Mouse (Mus musculus) kidney, postnatal 0 days (tissue): ENCODE results near the gene Tmem151b. TPM values are rescaled to one million over a fixed set of nuclear protein-coding genes. Genes with fewer than 3 reads are reported as not detected.

Source experiments
- ATAC-seq: fragments of 200-750 bp; cut with Nextera tagmentation; replicated peaks from 2 replicates; pipeline ENCODE4 v1.8.0; 2017; ENCODE audit warnings: low read depth, moderate number of reproducible peaks, moderate TSS enrichment, moderate library complexity; ENCODE audit not compliant: low FRiP score
- DNase-seq: peaks from one replicate; pipeline ENCODE4 v3.0.0-alpha.2; 2016; ENCODE audit warnings: low spot score
- H3K27ac ChIP-seq: fragments of 300-500 bp; sonication (generic); 2 replicates; pipeline ENCODE4 v1.5.1; 2014; ENCODE audit warnings: mild to moderate bottlenecking
- H3K27me3 ChIP-seq: fragments of 300-500 bp; sonication (generic); 2 replicates; pipeline ENCODE4 v1.6.1; 2014; ENCODE audit warnings: low read length, mixed read lengths; ENCODE audit not compliant: insufficient read depth
- H3K36me3 ChIP-seq: fragments of 300-500 bp; sonication (generic); 2 replicates; pipeline ENCODE4 v1.6.1; 2014; ENCODE audit warnings: low read length, mixed read lengths; ENCODE audit not compliant: insufficient read depth
- H3K4me1 ChIP-seq: fragments of 300-500 bp; sonication (generic); replicated peaks from 2 replicates; pipeline ENCODE4 v1.6.1; 2014; ENCODE audit warnings: antibody characterized with exemption, low read length, mixed read lengths; ENCODE audit not compliant: insufficient read depth
- H3K4me2 ChIP-seq: fragments of 300-500 bp; sonication (generic); 2 replicates; pipeline ENCODE4 v1.6.1; 2014; ENCODE audit warnings: mild to moderate bottlenecking, low read length, moderate library complexity, mixed read lengths
- H3K4me3 ChIP-seq: fragments of 300-500 bp; sonication (generic); replicated peaks from 2 replicates; pipeline ENCODE4 v1.5.1; 2014; ENCODE audit warnings: low read depth, low read length
- H3K9ac ChIP-seq: fragments of 300-500 bp; sonication (generic); 2 replicates; pipeline ENCODE4 v1.6.1; 2014; ENCODE audit warnings: low read depth, low read length
- H3K9me3 ChIP-seq: fragments of 300-500 bp; sonication (generic); replicated peaks from 2 replicates; pipeline ENCODE4 v1.6.1; 2016; ENCODE audit warnings: low read length, inconsistent platforms, mixed read lengths
- CTCF ChIP-seq: IDR thresholded peaks from 2 replicates; pipeline ENCODE4 v1.5.1; 2016; ENCODE audit warnings: antibody characterized with exemption, low read depth, mild to moderate bottlenecking, moderate library complexity
- WGBS: fragments of 180-500 bp; shearing (Covaris S2); extraction: QIAGEN DNeasy Blood & Tissue Kit; methylation state at CpG from one replicate; pipeline ENCODE4 v1.1.7; 2014; 5-methylcytosine and 5-hydroxymethylcytosine counted together
- polyA plus RNA-seq: library from polyadenylated mRNA; unstranded; fragments of >200 nt; fragmentation: Nextera tagmentation; extraction: Ambion mirVana; gene quantifications from 2 replicates; pipeline ENCODE4 v1.2.1, GENCODE M21; 2015

Gene Tmem151b
- polyA plus RNA-seq, 1 experiment from 2014 or later = 1.5 TPM

DNA sequence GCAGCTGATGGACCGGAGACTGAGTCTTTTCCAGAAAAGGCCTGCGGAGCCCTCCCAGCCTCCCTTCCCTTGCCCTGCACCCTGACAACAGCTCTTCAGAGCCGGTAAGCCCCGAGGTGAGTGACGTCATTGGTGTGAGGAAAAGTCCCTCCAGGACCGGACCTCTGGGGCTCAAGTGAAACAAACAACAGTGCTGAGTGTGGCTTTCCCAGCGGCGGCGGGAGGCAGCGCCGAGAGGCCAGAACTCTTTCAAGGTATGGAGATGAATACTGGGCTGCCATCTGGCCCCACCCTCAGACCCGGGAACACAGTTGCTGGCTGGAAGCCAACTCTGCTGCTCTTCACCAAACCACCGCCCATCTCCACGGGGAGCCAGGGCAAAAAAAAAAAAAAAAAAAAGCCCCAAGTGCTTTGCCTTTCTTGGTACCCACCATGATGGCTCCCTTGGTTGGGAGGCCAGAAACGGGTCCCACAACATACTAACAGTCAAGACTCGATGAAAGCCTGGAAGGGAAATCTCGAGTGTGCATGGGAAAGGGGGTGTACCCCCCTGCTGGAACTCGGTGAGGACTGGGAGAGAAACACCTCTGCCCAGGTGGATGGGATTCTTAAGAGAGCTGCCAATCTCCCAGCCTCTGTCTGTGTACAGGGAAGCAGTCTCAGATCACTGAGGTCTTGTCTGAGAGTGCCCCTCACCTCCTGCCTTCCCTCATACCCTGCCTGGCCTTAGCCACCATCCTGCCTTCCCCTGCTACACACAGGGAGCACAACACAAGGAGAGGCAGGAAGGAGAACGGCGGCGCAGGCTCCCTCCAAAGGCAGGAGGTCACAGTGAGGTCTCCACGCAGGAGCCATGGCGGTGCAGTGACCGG, 5.2 kb downstream of the Tmem151b start:
- ATAC-seq = no peak
- no peak for DNase-seq
- no peak for TF ChIP-seq CTCF
- Histone ChIP-seq H3K27me3 (peaks cover 45% of the 10 kb centered on the region), H3K9ac (no peak overlapping the region), H3K4me2 (no peak overlapping the region), H3K27ac (no peak overlapping the region), H3K4me1 (peaks cover 18% of the 10 kb centered on the region), H3K36me3 (no peaks in the 10 kb centered on the region), H3K4me3 (0 out of 2 replicates have a peak overlapping the region, but pooled peaks have one; percentile 24), H3K9me3 (no peaks in the 10 kb centered on the region)
- 13% methylated on average over 24 of the region's 24 CpGs for WGBS

- Histone ChIP-seq H3K9ac (no peak overlapping the region), H3K27ac (no peak overlapping the region), H3K36me3 (no peaks in the 10 kb centered on the region), H3K9me3 (no peaks in the 10 kb centered on the region), H3K4me1 (peaks cover 12% of the 10 kb centered on the region), H3K27me3 (peaks cover 48% of the 10 kb centered on the region), H3K4me2 (no peak overlapping the region), H3K4me3 (no peak overlapping the region)
- ATAC-seq (no peak), DNase-seq (no peak)
- no peak for TF ChIP-seq CTCF
- 29% methylated on average over 1 of the region's 1 CpGs for WGBS
Measured at GRCm38 (mm10) chr17:45543115-45543514, 6.4 kb downstream of the Tmem151b start.

DNA sequence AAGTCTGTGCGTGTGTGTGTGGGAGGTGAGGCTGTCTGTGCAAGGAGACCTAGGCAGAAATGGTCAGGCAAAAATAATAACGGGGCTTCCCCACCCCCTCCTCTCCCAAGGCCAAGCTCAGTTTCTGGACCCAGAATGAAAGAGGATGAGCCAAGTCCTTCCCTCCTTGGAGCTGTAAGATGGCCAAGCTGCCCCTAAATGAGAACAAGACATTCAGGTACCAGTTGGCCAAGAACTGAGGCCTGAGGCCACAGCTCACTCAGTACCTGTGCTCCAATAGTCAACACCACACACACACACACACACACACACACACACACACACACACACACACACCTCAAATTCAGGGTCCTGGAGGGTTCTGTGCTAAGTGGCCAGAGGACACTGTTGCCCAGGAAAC, 6.8 kb downstream of the Tmem151b start:
- H3K27me3 ChIP-seq = peaks cover 48% of the 10 kb centered on the region
- DNase-seq = no peak
- 48% methylated on average over 2 of the region's 2 CpGs for WGBS

DNA sequence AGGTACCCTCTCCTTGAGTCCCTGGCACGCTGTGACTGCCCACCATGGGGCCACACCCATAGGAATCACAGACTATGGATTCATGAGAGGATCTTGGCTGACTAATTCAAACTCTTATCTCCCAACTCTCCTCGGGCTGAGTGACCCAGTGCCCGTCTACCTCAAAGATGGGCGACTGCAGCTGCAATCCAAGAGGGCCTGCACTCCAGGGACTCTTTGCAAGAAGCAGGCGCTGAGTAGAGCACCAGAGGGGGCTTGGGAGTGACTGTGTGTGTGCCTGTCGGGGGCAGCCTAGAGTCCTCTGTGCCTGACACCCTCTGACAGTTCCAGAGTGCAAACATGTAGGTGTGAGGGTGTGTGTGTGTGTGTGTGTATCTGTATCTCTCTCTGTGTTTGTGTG, 7.3 kb downstream of the Tmem151b start:
- TF ChIP-seq CTCF = no peak
- Histone ChIP-seq H3K27me3 (peaks cover 48% of the 10 kb centered on the region), H3K36me3 (no peaks in the 10 kb centered on the region)

More for the DNA sequence above, 6.8 kb downstream of the Tmem151b start:
- no peak for TF ChIP-seq CTCF
- Histone ChIP-seq H3K9ac (no peak overlapping the region), H3K27ac (no peak overlapping the region), H3K4me1 (peaks cover 12% of the 10 kb centered on the region), H3K4me2 (no peak overlapping the region), H3K9me3 (no peaks in the 10 kb centered on the region), H3K4me3 (no peak overlapping the region), H3K36me3 (no peaks in the 10 kb centered on the region)
- ATAC-seq = no peak

DNA sequence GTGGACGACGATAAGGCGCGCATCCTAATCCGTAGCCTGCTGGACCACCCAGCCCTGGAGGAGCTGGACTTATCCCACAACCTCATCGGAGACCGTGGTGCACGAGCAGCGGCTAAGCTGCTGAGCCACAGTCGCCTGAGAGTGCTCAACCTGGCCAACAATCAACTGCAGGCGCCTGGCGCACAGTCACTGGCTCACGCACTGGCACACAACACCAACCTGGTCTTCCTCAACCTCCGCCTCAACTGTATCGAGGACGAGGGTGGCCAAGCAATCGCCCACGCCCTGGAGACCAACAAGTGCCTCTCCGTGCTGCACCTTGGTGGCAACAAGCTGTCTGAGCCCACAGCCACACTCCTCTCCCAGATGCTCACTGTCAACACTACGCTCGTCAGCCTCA, 9.8 kb downstream of the Tmem151b start:
- no peaks in the 10 kb centered on the region for H3K36me3 ChIP-seq
- no peak overlapping the region for H3K4me2 ChIP-seq
- peaks cover 26% of the 10 kb centered on the region for H3K27me3 ChIP-seq
- DNase-seq (no peak), ATAC-seq (no peak)
- TF ChIP-seq CTCF = no peak
- no peak overlapping the region for H3K4me3 ChIP-seq
- WGBS = 81% methylated on average over 21 of the region's 21 CpGs
- peaks cover 1% of the 10 kb centered on the region; the same call in 1 of the 2 replicates for H3K4me1 ChIP-seq
- no peak overlapping the region for H3K27ac ChIP-seq
- no peaks in the 10 kb centered on the region for H3K9me3 ChIP-seq
- H3K9ac ChIP-seq = no peak overlapping the region

More for the DNA sequence above, 7.3 kb downstream of the Tmem151b start:
- 30% methylated on average over 6 of the region's 6 CpGs for WGBS
- no peak for DNase-seq
- Histone ChIP-seq H3K4me2 (no peak overlapping the region), H3K4me1 (peaks cover 12% of the 10 kb centered on the region), H3K27ac (no peak overlapping the region), H3K9me3 (no peaks in the 10 kb centered on the region), H3K9ac (no peak overlapping the region), H3K4me3 (no peak overlapping the region)
- no peak for ATAC-seq

DNA sequence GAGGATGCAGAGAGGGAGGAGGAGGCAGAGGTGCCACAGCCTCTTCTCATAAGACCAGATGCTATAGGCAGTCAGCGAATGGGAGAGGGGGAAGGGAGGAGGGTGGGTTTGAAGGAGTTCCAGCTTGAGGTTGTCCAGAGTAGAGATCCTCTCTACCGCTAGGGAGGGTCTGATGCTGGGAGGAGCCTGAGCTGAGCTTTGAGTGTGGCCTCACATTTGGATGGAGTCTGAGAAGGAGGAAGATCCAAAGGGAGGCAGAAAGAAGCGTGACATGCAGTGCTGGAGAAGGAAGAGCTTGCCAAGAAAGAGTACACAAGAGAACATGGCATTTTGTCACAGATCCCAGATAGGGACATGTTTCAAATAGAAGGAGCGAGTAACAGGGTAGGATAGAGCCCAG, 11.1 kb downstream of the Tmem151b start:
- 61% methylated on average over 4 of the region's 4 CpGs for WGBS
- no peak overlapping the region for H3K27ac ChIP-seq
- H3K27me3 ChIP-seq = peaks cover 15% of the 10 kb centered on the region
- H3K4me1 ChIP-seq = no peaks in the 10 kb centered on the region
- H3K4me3 ChIP-seq = no peak overlapping the region
- no peak overlapping the region for H3K9ac ChIP-seq
- H3K9me3 ChIP-seq = no peaks in the 10 kb centered on the region
- H3K4me2 ChIP-seq = no peak overlapping the region
- no peak for TF ChIP-seq CTCF
- DNase-seq = no peak
- H3K36me3 ChIP-seq = no peaks in the 10 kb centered on the region
- ATAC-seq = no peak
